Mouse (Mus musculus) neural tube, embryonic 10.5 days (tissue): ENCODE data around the gene Sfpq.
"Not testable (repeated sequence)": the region's sequence is repeated elsewhere in the genome, so short reads cannot be mapped to it uniquely, and the experiment has no call there.

Experiments
- DNase-seq: peaks from one replicate; pipeline ENCODE4 v3.0.0-alpha.2; 2017; ENCODE audit warnings: low spot score; ENCODE audit errors: extremely low spot score

The Sfpq gene

GRCm38 (mm10) chr4:127021151-127021945 lies at the start of gene Sfpq:
Sfpq (plus strand) TSS chr4:127021324.
- DNase-seq, result peak; percentile 97

GRCm38 (mm10) chr4:126977467-126977866 lies 43.7 kb upstream of the Sfpq start:
- no peak for DNase-seq

GRCm38 (mm10) chr4:126978706-126979105 lies 42.4 kb upstream of the Sfpq start:
- no peak for DNase-seq

- DNase-seq, result no peak
These were observed 37.8 kb upstream of the Sfpq start for GRCm38 (mm10) chr4:126983321-126983720.

- DNase-seq, result not testable (repeated sequence)
These were observed 37.2 kb upstream of the Sfpq start for GRCm38 (mm10) chr4:126983736-126984525.

- no peak for DNase-seq
These were observed 34.4 kb upstream of the Sfpq start for GRCm38 (mm10) chr4:126986768-126987167.

GRCm38 (mm10) chr4:126988503-126988902 lies 32.6 kb upstream of the Sfpq start:
- DNase-seq, result no peak

- DNase-seq, result no peak
These were observed 30.6 kb upstream of the Sfpq start for GRCm38 (mm10) chr4:126990553-126990952.

GRCm38 (mm10) chr4:126992356-126992755 lies 28.8 kb upstream of the Sfpq start:
- no peak for DNase-seq

- not testable (repeated sequence) for DNase-seq
These were observed 21.8 kb upstream of the Sfpq start for GRCm38 (mm10) chr4:126999372-126999771.

- DNase-seq, result no peak
These were observed 20.5 kb upstream of the Sfpq start for GRCm38 (mm10) chr4:127000601-127001105.

- no peak for DNase-seq
These were observed 16.7 kb upstream of the Sfpq start for GRCm38 (mm10) chr4:127004384-127004783.

- DNase-seq, result peak; percentile 70
These were observed 15.8 kb upstream of the Sfpq start for GRCm38 (mm10) chr4:127005113-127005936.

GRCm38 (mm10) chr4:127015294-127015993 lies 5.7 kb upstream of the Sfpq start:
- peak; percentile 87 for DNase-seq

- DNase-seq, result no peak
These were observed 4.8 kb upstream of the Sfpq start for GRCm38 (mm10) chr4:127016366-127016765.

- DNase-seq, result no peak
These were observed 543 bp upstream of the Sfpq start for GRCm38 (mm10) chr4:127020411-127021150.

- DNase-seq, result peak; percentile 87
These were observed 984 bp downstream of the Sfpq start for GRCm38 (mm10) chr4:127021989-127022626.

GRCm38 (mm10) chr4:127023201-127023600 lies 2.1 kb downstream of the Sfpq start:
- DNase-seq, result no peak

- DNase-seq, result no peak
These were observed 3.1 kb downstream of the Sfpq start for GRCm38 (mm10) chr4:127024240-127024639.

GRCm38 (mm10) chr4:127026826-127027225 lies 5.7 kb downstream of the Sfpq start:
- DNase-seq, result no peak
